Mouse (Mus musculus): ENCODE measurements around the gene Fam221b. TPM values are rescaled to one million over a fixed set of nuclear protein-coding genes. Genes with fewer than 3 reads are reported as not detected.

Fam221b gene
- total RNA-seq, 2 experiments from 2014 or later: 0.88 to 0.93 TPM

DNA sequence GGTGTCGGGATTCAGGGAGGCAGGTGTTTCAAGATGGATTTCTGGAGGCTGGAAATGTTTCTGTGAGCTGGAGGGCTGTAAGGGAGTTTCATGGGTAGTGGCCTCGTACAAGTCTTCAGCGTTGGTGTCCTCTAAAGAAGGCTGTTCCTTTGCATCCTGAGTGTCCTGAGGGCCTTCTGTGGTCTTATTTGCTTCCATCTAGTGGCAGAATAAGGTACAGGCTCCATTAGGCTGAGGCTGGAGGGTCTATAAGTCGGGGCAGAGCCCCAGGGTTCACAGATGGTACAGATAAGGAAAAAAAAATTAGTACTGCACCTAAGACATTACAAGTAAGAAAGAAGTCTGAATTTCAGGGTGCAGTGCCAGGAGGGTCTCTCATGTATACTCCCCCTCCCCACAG is 2.5 kb downstream of the Fam221b start:
- DNase-seq: no peak
- intact Hi-C loops (cut with DNase I): no loop called here

DNA sequence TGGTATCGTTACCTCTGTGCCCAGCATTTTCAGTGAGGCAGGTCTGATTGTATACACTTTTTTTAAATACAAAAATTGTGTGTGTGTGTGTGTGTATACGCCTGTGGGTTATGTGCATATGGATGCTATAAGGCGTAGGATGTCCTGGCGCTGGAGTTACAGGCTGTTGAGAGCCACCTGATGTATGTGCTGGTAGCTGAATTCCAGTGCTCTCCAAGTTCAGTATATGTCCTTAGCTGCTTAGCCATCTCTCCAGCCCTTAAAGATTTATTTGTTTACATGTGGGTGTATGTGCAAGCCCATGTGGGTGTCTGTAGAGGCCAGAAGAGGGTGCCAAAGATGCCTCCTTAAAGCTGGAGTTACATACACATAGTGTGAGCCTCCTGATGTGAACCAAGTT is 11.8 kb downstream of the Fam221b start:
- intact Hi-C loops (cut with DNase I): no loop called here
- no peak for DNase-seq

DNA sequence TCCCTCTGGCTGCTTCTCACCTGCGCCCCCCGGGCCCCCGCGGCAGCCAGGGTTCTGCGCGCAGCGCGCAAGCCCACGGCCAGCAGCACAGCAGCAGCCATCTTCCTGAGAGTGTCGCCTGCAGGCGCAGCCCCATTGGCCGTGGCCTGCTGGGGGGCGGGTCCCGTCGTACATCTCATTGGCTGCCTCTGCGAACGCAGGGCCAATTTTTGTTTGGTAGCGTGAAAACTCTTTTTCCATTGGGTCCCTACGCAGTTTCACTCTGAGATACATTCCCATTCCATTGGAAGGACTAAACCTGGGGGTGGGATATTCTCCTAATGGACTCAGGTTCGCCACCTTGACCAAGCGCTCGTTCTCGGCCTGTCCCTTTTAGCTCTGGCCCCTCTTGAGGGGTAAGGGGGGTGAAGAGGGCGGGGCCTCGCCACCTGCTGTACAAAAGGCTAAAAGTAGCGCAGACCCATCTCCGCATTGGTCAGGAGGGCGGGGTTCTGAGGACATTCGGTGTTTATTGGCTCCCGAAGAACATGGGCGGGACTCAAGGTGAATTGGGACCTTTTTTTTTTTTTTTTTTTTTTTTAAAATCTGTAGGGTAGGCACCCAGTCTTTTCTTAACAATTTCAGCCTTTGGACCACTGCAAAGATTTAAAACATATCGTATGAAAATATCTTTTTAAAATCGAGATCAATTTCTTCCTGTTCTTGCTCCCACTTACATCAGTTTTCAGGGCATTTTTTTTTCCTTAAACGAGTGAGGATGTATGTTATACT is 12.4 kb downstream of the Fam221b start, which contains the start of gene Hint2:
Gene Hint2, minus strand, starts transcription at position 128 of the 771 bp plus-strand sequence.
- intact Hi-C loops (cut with DNase I): no loop called here

GRCm38 (mm10) chr4:43655656-43656338 is 13.1 kb downstream of the Fam221b start:
- DNase-seq: no peak
- intact Hi-C loops (cut with DNase I): no loop called here

More for the DNA sequence above, 12.4 kb downstream of the Fam221b start, which contains the start of gene Hint2:
- DNase-seq: peak; percentile 96

GRCm38 (mm10) chr4:43653161-43654015 is 15.6 kb downstream of the Fam221b start, which contains the start of gene Spag8:
TSS of gene Spag8 (minus strand) at chr4:43653594.
- peak; percentile 28 for DNase-seq
- intact Hi-C loops (cut with DNase I): no loop called here

DNA sequence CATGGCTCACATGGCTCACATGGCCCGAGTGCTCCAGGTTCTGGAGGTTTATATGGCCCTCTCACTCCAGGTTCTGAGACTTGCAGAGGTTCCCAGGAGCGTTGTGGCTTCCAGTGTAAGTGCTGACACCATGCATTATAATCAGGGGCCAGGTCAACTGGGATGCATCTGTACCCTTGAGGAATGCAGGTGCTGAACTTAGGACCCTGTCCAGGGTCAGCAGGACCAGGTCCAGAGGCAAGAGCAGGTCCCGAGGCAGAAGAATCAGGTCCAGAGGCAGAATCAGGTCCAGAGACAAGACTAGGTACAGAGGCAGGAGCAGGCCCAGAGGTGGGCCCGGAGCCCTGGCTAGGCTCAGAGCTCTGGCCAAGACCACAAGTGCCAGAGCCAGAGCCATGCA is 16.2 kb downstream of the Fam221b start:
- no peak for DNase-seq
- intact Hi-C loops (cut with DNase I): no loop called here

- DNase-seq: no peak
- intact Hi-C loops (cut with DNase I): no loop called here
Observed at GRCm38 (mm10) chr4:43649783-43650182, 19.2 kb downstream of the Fam221b start.

DNA sequence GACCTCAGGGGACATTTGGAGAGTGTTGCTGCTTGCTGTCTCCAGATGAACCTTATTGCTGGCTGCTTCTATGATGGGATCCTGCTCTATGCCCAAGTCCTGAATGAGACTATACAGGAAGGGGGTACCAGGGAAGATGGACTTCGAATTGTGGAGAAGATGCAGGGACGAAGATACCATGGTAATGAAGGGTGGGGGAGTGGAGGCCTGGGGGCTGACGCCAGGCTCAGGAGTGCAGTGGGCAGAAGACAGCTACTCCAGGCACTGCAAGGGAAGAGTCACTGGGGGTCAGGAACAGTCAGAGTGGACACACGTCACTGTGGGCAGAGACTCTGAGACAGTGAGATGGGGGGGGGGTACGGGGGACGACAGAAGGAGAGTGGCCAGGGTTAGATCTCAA is 28.5 kb downstream of the Fam221b start:
- intact Hi-C loops (cut with DNase I): no loop called here
- DNase-seq: no peak

- intact Hi-C loops (cut with DNase I): no loop called here
- DNase-seq: no peak
Observed at GRCm38 (mm10) chr4:43640076-43640475, 28.9 kb downstream of the Fam221b start.

DNA sequence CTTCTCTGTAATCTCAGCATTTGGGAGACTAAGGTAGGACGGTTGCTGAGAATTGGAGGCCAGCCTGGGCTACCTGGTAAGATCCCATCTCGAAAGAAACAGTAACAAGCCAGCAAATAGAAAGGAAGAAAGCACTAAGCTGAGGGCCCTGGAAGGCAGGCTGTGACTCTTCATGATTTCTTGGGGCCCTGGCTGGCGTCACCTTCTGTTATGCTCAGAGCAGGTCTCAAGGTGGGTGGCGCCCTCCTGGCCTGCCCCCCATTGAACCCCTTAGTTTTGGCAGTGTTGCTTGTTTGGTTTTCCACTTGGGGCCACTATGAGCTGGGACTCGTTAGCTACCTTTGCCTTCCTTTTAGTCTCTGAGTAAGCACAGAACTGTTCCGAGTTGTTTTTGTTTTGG is 32.2 kb downstream of the Fam221b start:
- no peak for DNase-seq
- intact Hi-C loops (cut with DNase I): no loop called here

DNA sequence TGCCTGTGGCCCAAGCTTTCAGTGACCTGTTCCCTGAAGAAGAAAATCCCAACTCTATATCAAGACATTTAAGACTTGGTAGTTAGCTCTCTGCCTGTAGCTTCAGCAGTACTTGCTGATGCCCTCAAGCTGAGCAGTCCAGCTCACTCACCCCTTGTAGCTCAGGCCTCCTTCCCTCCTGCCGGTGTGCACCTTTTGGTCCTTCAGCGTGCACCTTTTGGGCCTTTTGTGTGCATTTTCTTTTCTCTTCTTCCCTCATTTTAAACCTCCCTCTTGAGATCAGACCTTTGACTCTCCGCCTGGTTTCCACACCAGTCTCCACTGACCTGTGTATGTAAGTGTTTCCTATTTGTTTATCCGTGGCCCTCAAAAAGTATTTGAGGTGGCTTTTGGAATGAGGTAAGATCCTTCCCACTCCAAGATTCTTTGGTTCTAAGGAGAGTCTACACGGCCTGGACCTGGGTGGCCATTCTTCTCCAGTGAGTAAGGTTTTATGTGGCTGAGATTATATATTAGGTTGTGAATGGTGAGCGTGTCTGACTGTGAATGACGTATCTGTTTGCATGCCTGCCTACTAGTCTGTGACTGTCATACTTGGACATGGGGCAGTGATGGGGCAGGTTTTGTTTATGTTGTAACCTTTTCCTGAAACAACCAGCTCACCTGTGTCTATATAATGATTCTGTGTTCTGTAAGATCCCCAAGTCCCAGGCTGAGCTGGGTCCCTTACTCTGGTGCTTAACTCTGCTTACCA is 34.1 kb downstream of the Fam221b start:
- no peak for DNase-seq
- intact Hi-C loops (cut with DNase I): loop anchor here (5.0 kb wide), 1 partner anchor 108 kb away; no protein-coding TSS in a partner anchor

- intact Hi-C loops (cut with DNase I): loop anchor here (5.0 kb wide), 1 partner anchor 109 kb away; no protein-coding TSS in a partner anchor
- no peak for DNase-seq
Observed at GRCm38 (mm10) chr4:43633736-43634135, 35.2 kb downstream of the Fam221b start.

DNA sequence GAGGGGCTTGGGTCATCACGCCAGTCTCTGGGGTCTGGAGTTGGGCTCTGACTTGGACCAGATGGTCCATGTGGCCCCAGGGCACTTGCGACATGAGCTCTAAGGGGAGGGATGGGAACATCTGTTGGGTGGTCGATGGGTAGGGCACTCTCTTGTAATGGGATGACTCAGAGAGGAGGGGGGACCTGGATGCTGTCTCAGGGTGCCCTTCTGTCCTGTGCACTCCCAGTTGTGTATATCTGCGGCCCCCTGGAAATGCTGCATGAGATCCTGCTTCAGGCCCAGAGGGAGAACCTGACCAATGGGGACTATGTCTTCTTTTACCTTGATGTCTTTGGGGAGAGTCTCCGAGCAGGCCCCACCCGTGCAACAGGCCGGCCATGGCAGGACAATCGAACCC is 35.6 kb downstream of the Fam221b start:
- DNase-seq: peak; percentile 21

DNA sequence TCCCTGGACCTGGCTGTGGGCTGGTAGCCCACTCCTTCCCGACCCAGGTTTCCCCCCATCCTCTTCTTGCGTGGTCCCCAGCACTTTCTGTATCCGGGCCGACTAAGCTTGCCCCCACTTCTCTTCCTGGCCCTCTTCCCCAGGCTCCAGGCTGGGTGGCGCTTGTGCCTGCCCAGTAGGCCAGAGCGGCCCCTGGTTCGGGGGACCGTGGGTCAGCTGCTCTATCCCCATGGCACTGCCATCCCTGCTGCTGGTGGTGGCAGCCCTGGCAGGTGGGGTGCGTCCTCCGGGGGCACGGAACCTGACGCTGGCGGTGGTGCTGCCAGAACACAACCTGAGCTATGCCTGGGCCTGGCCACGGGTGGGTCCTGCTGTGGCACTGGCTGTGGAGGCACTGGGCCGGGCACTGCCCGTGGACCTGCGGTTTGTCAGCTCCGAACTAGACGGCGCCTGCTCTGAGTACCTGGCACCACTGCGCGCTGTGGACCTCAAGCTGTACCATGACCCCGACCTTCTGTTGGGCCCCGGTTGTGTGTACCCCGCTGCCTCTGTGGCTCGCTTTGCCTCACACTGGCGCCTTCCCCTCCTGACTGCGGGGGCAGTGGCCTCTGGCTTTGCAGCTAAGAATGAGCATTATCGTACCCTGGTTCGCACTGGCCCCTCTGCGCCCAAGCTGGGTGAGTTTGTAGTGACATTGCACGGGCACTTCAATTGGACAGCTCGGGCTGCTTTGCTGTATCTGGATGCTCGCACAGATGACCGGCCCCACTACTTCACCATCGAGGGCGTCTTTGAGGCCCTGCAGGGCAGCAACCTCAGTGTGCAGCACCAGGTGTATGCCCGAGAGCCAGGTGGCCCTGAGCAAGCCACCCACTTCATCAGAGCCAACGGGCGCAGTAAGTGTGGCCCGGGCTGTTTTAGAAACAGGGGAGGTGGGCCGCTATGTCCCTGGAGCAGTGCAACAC is 36.7 kb downstream of the Fam221b start:
- DNase-seq: peak; percentile 31
- intact Hi-C loops (cut with DNase I): loop anchor here (5.0 kb wide), 1 partner anchor 110 kb away; no protein-coding TSS in a partner anchor

More for the DNA sequence above, 35.6 kb downstream of the Fam221b start:
- intact Hi-C loops (cut with DNase I): loop anchor here (5.0 kb wide), 1 partner anchor 109 kb away; no protein-coding TSS in a partner anchor

GRCm38 (mm10) chr4:43631046-43631955 is 37.6 kb downstream of the Fam221b start, which contains the start of gene Npr2:
TSS of gene Npr2 (plus strand) at chr4:43631935.
- DNase-seq: peak; percentile 55
- intact Hi-C loops (cut with DNase I): loop anchor here (5.0 kb wide), 1 partner anchor 111 kb away; no protein-coding TSS in a partner anchor

DNA sequence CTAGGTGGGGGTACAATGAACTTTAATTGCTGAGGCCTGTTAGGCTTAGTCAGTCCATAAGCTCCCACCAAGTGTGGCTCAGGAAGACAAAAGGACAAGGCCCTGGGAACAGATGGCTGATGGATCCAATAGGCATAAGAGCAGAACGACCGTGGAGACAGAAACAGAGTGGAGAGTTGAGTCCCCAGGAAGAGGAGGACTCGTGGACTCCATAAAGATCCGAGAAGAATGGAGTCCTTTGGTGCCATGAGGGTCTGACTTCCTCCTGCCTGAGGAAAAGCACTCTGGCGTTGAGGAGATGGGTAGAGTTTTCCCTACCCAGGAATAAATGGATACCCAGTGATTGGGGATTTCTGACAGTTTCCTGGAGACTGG is 38.3 kb downstream of the Fam221b start:
- intact Hi-C loops (cut with DNase I): loop anchor here (5.0 kb wide), 1 partner anchor 112 kb away; no protein-coding TSS in a partner anchor
- no peak for DNase-seq

DNA sequence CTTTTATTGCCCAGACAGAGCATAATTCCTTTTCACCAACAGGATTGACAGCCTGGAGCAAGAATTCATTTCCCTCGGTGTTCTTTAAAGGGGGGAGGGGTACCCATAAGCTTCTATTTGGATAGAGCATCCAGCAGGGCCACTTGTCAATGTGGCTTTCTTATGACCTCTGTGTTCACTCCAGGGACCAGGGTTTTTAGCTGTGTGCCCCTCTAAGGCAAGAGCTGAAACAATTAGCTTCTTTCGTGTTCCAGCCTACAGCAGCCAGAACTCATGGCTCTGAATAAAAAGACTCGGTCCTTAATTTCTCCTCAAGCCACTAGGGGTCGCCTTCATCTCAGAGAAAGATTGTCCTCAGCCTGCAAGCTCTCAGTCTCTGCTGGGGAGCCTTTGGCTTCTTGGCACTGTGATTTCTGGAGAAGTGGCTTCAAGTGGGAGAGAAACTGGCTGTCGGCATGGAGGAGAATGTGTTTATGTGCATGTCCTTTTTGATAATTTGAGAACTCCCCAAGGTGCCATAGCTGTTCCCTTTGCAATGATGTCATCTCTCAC is 38.8 kb downstream of the Fam221b start:
- intact Hi-C loops (cut with DNase I): loop anchor here (5.0 kb wide), 1 partner anchor 112 kb away; no protein-coding TSS in a partner anchor
- peak; percentile 84 for DNase-seq

All from left cerebral cortex, postnatal 4 days (tissue).